Mouse (Mus musculus) hindbrain, embryonic 14.5 days (tissue): ENCODE results near the gene Catsperg2. TPM values are rescaled to one million over a fixed set of nuclear protein-coding genes. Genes with fewer than 3 reads are reported as not detected.
"Not testable (repeated sequence)": the region's sequence is repeated elsewhere in the genome, so short reads cannot be mapped to it uniquely, and the experiment has no call there.

ENCODE experiments used
- ATAC-seq: fragments of 200-750 bp; cut with Nextera tagmentation; 2 replicates; pipeline ENCODE4 v1.8.0; 2017; ENCODE audit warnings: moderate number of reproducible peaks, mild to moderate bottlenecking, moderate TSS enrichment, moderate library complexity; ENCODE audit not compliant: low FRiP score
- DNase-seq: peaks from one replicate; pipeline ENCODE4 v3.0.0-alpha.2; 2015; ENCODE audit warnings: low spot score
- H3K27ac ChIP-seq: fragments of 300-500 bp; sonication (generic); 2 replicates; pipeline ENCODE4 v1.5.1; 2014; ENCODE audit warnings: mild to moderate bottlenecking, moderate library complexity
- H3K27me3 ChIP-seq: fragments of 300-500 bp; sonication (generic); 2 replicates; pipeline ENCODE4 v1.6.1; 2014; ENCODE audit warnings: mild to moderate bottlenecking, low read length, mixed read lengths; ENCODE audit not compliant: control insufficient read depth, insufficient read depth
- H3K36me3 ChIP-seq: fragments of 300-500 bp; sonication (generic); replicated peaks from 2 replicates; pipeline ENCODE4 v1.6.1; 2014; ENCODE audit not compliant: control insufficient read depth, insufficient read depth
- H3K4me1 ChIP-seq: fragments of 300-500 bp; sonication (generic); replicated peaks from 2 replicates; pipeline ENCODE4 v1.6.1; 2014; ENCODE audit warnings: antibody characterized with exemption, low read length, mixed read lengths; ENCODE audit not compliant: control insufficient read depth, insufficient read depth
- H3K4me2 ChIP-seq: fragments of 300-500 bp; sonication (generic); replicated peaks from 2 replicates; pipeline ENCODE4 v1.6.1; 2014; ENCODE audit warnings: mild to moderate bottlenecking, moderate library complexity
- H3K4me3 ChIP-seq: fragments of 300-500 bp; sonication (generic); replicated peaks from 2 replicates; pipeline ENCODE4 v1.5.1; 2014; ENCODE audit warnings: mild to moderate bottlenecking, low read length
- H3K9ac ChIP-seq: fragments of 300-500 bp; sonication (generic); 2 replicates; pipeline ENCODE4 v1.6.1; 2014
- H3K9me3 ChIP-seq: fragments of 300-500 bp; sonication (generic); 2 replicates; pipeline ENCODE4 v1.6.1; 2016; ENCODE audit warnings: low read length; ENCODE audit not compliant: control insufficient read depth
- WGBS: fragments of 180-500 bp; shearing (Covaris S2); extraction: QIAGEN DNeasy Blood & Tissue Kit; methylation state at CpG from one replicate; pipeline ENCODE4 v1.1.7; 2014; 5-methylcytosine and 5-hydroxymethylcytosine counted together
- polyA plus RNA-seq: library from polyadenylated mRNA; unstranded; fragments of >200 nt; fragmentation: Nextera tagmentation; extraction: Ambion mirVana; gene quantifications from 2 replicates; pipeline ENCODE4 v1.2.1, GENCODE M21; 2014

The Catsperg2 gene
- 0.17 and 0.26 TPM in 2 replicates for polyA plus RNA-seq

DNA sequence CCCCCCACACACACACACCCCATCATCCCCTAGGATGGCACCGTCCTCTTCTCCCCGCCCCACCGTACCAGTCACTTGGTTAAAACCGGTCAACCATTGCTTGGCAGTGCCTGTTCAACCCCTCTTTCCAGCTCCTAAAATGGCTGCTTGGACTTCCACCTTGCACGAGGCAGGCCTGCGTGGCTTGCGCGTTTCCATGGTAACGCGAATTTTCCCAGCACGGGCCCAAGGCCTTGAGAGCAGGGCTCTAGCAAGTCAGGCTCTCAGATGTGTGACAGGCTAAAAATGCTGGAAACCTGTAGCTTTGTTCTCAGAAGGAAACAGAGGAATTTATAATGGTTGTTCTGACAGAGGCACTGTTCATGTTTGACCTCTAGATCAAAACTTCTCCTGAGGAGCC lies at the start of gene Catsperg2:
Catsperg2 (minus strand) TSS at position 173 of the 400 bp plus-strand sequence.
- not testable (repeated sequence) for H3K4me1 ChIP-seq, H3K9ac ChIP-seq, H3K27me3 ChIP-seq, H3K4me2 ChIP-seq, H3K36me3 ChIP-seq, H3K9me3 ChIP-seq, ATAC-seq, H3K27ac ChIP-seq, H3K4me3 ChIP-seq
- DNase-seq: peak; percentile 26
- 61% methylated on average over 11 of the region's 11 CpGs for WGBS

- no peak overlapping the region for H3K9ac ChIP-seq
- 96% methylated on average over 19 of the region's 19 CpGs for WGBS
- no peak overlapping the region for H3K4me2 ChIP-seq
- DNase-seq (no peak), ATAC-seq (no peak)
- H3K36me3 ChIP-seq: peaks cover 88% of the 10 kb centered on the region
- H3K27ac ChIP-seq: no peak overlapping the region
- no peak overlapping the region for H3K4me3 ChIP-seq
- no peaks in the 10 kb centered on the region for H3K9me3 ChIP-seq
- H3K27me3 ChIP-seq: no peaks in the 10 kb centered on the region
- no peaks in the 10 kb centered on the region for H3K4me1 ChIP-seq
These were observed 49.7 kb upstream of the Catsperg2 start for GRCm38 (mm10) chr7:29776568-29776967.

DNA sequence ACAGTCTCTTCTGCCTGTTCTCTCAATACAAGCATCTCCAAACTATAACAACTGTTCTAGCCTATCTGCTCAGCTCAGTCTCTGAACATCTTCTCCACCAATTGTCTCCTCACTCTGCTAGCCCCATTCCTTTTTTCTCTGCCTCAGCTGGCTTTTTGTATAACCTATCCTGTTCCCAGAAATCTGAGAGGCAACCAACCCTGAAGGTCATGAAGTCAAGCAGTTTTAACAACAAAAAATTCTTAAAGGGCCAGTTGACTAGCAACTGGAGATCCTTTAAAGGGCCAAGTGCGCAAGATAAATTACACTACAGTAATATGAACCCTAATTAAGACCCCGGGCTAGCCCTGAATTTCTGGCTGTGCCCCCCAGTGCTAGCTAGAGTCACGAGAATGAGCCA lies 47.5 kb upstream of the Catsperg2 start:
- Histone ChIP-seq H3K4me1 (peaks cover 5% of the 10 kb centered on the region), H3K27ac (no peak overlapping the region), H3K9ac (no peak overlapping the region), H3K36me3 (peaks cover 76% of the 10 kb centered on the region), H3K4me2 (no peak overlapping the region), H3K9me3 (no peaks in the 10 kb centered on the region), H3K27me3 (no peaks in the 10 kb centered on the region), H3K4me3 (no peak overlapping the region)
- no peak for DNase-seq
- ATAC-seq: no peak
- 90% methylated on average over 3 of the region's 3 CpGs for WGBS

DNA sequence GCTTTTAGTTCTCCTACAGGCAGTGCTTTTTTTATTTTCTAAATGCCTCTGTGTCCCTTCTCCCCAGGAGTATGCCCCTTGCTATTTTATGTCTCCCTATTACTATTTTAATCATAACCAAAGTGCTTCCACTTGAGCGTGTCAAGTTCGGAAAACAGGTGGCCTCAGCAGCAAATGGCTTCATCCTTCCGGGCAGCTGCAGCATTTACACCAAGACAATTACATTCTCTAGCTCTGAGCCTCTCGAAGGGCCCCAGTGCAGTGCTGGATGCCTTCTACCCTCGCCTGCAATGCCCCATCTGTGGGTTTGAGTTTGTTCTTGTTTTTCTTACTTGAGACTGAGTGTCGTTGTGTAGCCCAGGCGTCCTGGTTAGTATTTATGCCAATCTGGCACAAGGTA lies 46.7 kb upstream of the Catsperg2 start:
- Histone ChIP-seq H3K9ac (no peak overlapping the region), H3K4me3 (no peak overlapping the region), H3K9me3 (no peaks in the 10 kb centered on the region), H3K27me3 (no peaks in the 10 kb centered on the region), H3K36me3 (peaks cover 67% of the 10 kb centered on the region), H3K27ac (no peak overlapping the region), H3K4me2 (no peak overlapping the region), H3K4me1 (peaks cover 10% of the 10 kb centered on the region)
- WGBS: 91% methylated on average over 7 of the region's 7 CpGs
- ATAC-seq (no peak), DNase-seq (no peak)

GRCm38 (mm10) chr7:29768980-29769379 lies 42.1 kb upstream of the Catsperg2 start:
- H3K4me2 ChIP-seq: peak overlapping the region; percentile 59
- DNase-seq: no peak
- 10% methylated on average over 10 of the region's 10 CpGs for WGBS
- peaks cover 17% of the 10 kb centered on the region for H3K4me1 ChIP-seq
- ATAC-seq: no peak
- H3K4me3 ChIP-seq: peak overlapping the region; percentile 51
- H3K36me3 ChIP-seq: peaks cover 22% of the 10 kb centered on the region
- H3K27me3 ChIP-seq: no peaks in the 10 kb centered on the region
- peak overlapping the region; percentile 64 for H3K9ac ChIP-seq
- H3K9me3 ChIP-seq: no peaks in the 10 kb centered on the region
- no peak overlapping the region for H3K27ac ChIP-seq

- Histone ChIP-seq H3K27ac (peak within 1 kb of the TSS; percentile 73), H3K4me2 (peak within 1 kb of the TSS; percentile 59), H3K4me3 (peak within 1 kb of the TSS; percentile 51), H3K36me3 (peaks cover 15% of the 10 kb centered on the region), H3K4me1 (peaks cover 17% of the 10 kb centered on the region), H3K9me3 (no peaks in the 10 kb centered on the region), H3K27me3 (no peaks in the 10 kb centered on the region), H3K9ac (peak within 1 kb of the TSS; percentile 64)
- peak; percentile 94 for ATAC-seq
- WGBS: under 1% methylated on average over 32 of the region's 32 CpGs
- DNase-seq: peak; percentile 89
These were observed 41.5 kb upstream of the Catsperg2 start, which contains the start of gene Zfp84 for GRCm38 (mm10) chr7:29768090-29768900. TSS of gene Zfp84 (plus strand) at chr7:29768552.

- WGBS: 1% methylated on average over 15 of the region's 15 CpGs
- peak overlapping the region; percentile 62 for H3K9ac ChIP-seq
- no peaks in the 10 kb centered on the region for H3K9me3 ChIP-seq
- peak overlapping the region; percentile 51 for H3K4me3 ChIP-seq
- peak; percentile 65 for ATAC-seq
- peaks cover 6% of the 10 kb centered on the region; the same call in 1 of the 2 replicates for H3K36me3 ChIP-seq
- peak overlapping the region; percentile 59 for H3K4me2 ChIP-seq
- peak; percentile 88 for DNase-seq
- H3K4me1 ChIP-seq: peaks cover 17% of the 10 kb centered on the region
- no peaks in the 10 kb centered on the region for H3K27me3 ChIP-seq
- peak overlapping the region; percentile 73 for H3K27ac ChIP-seq
These were observed 40.3 kb upstream of the Catsperg2 start for GRCm38 (mm10) chr7:29767058-29767686.

DNA sequence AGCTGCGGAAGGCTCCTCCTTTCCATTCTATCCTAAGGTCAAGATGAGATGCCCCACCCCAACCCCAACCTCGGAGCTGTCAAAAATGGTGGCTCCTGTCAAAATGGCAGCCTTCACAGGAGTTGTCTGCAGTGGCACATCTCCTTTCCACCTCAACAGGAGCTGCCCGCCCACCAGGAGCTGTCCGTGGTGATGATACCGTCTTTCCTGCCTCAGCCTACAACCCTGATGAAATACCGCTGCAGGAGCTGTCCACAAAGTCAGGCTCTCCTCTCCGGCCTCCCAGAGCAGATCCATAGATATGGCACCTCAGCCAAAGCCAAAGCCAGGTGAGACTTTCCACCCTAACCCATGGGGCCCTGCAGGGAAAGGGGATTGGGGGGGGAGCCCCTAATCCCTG lies 37.9 kb upstream of the Catsperg2 start:
- H3K27ac ChIP-seq: no peak overlapping the region
- ATAC-seq: no peak
- H3K4me1 ChIP-seq: peaks cover 15% of the 10 kb centered on the region
- H3K36me3 ChIP-seq: no peaks in the 10 kb centered on the region
- H3K4me2 ChIP-seq: no peak overlapping the region
- no peaks in the 10 kb centered on the region for H3K9me3 ChIP-seq
- no peak overlapping the region for H3K9ac ChIP-seq
- 81% methylated on average over 7 of the region's 7 CpGs for WGBS
- DNase-seq: no peak
- H3K27me3 ChIP-seq: no peaks in the 10 kb centered on the region
- no peak overlapping the region for H3K4me3 ChIP-seq

DNA sequence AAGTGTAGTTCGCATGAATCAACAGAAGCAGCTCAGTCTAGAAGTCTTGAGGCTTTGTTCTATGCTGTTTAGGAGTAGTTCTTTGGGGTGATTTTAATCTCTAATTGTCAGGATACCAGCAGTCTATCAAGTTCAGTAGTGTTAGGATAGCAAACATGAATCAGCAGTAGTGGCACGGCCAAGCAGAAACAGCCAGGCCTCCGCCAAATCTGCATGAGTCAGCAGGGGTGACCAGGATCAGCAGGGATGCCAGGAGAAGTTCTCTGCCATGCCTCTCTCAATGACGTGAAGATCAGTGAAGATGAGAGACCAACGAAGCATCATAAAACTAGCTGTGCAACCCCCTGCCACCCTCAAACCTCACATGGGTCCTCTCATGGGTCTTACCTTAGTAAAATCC lies 33.6 kb upstream of the Catsperg2 start:
- 88% methylated on average over 5 of the region's 5 CpGs for WGBS
- H3K4me2 ChIP-seq: no peak overlapping the region
- no peak for DNase-seq
- H3K27ac ChIP-seq: no peak overlapping the region
- H3K4me1 ChIP-seq: no peaks in the 10 kb centered on the region
- no peak overlapping the region for H3K4me3 ChIP-seq
- ATAC-seq: no peak
- H3K36me3 ChIP-seq: no peaks in the 10 kb centered on the region
- H3K9me3 ChIP-seq: no peaks in the 10 kb centered on the region
- no peaks in the 10 kb centered on the region for H3K27me3 ChIP-seq
- H3K9ac ChIP-seq: no peak overlapping the region
